Mouse (Mus musculus) forebrain, embryonic 13.5 days (tissue): Measurements from ENCODE around the gene Pth1r. TPM values are rescaled to one million over a fixed set of nuclear protein-coding genes. Genes with fewer than 3 reads are reported as not detected.
"Not testable (repeated sequence)": the region's sequence is repeated elsewhere in the genome, so short reads cannot be mapped to it uniquely, and the experiment has no call there.

Experiments used
- ATAC-seq: fragments of 200-750 bp; cut with Nextera tagmentation; 2 replicates; pipeline ENCODE4 v1.8.0; 2017
- H3K27ac ChIP-seq: fragments of 300-500 bp; sonication (generic); 2 replicates; pipeline ENCODE4 v1.5.1; 2015; ENCODE audit warnings: inconsistent platforms, mild to moderate bottlenecking, moderate library complexity
- H3K27me3 ChIP-seq: fragments of 300-500 bp; sonication (generic); 2 replicates; pipeline ENCODE4 v1.6.1; 2015; ENCODE audit warnings: mild to moderate bottlenecking, inconsistent platforms
- H3K36me3 ChIP-seq: fragments of 300-500 bp; sonication (generic); 2 replicates; pipeline ENCODE4 v1.6.1; 2015; ENCODE audit warnings: mild to moderate bottlenecking, inconsistent platforms; ENCODE audit not compliant: poor library complexity, severe bottlenecking
- H3K4me1 ChIP-seq: fragments of 300-500 bp; sonication (generic); 2 replicates; pipeline ENCODE4 v1.6.1; 2015; ENCODE audit warnings: inconsistent platforms
- H3K4me2 ChIP-seq: fragments of 300-500 bp; sonication (generic); 2 replicates; pipeline ENCODE4 v1.6.1; 2015; ENCODE audit warnings: inconsistent platforms, mild to moderate bottlenecking, moderate library complexity
- H3K4me3 ChIP-seq: fragments of 300-500 bp; sonication (generic); 2 replicates; pipeline ENCODE4 v1.5.1; 2015; ENCODE audit warnings: mild to moderate bottlenecking, inconsistent platforms
- H3K9ac ChIP-seq: fragments of 300-500 bp; sonication (generic); 2 replicates; pipeline ENCODE4 v1.6.1; 2015; ENCODE audit warnings: mild to moderate bottlenecking, inconsistent platforms
- H3K9me3 ChIP-seq: fragments of 300-500 bp; sonication (generic); replicated peaks from 2 replicates; pipeline ENCODE4 v1.6.1; 2016; ENCODE audit warnings: inconsistent platforms
- WGBS: fragments of 180-500 bp; shearing (Covaris S2); methylation state at CpG from one replicate; pipeline ENCODE4 v1.1.7; 2015; 5-methylcytosine and 5-hydroxymethylcytosine counted together
- polyA plus RNA-seq: library from polyadenylated mRNA; unstranded; fragments of >200 nt; fragmentation: Nextera tagmentation; extraction: Ambion mirVana; gene quantifications from 2 replicates; pipeline ENCODE4 v1.2.1, GENCODE M21; 2015

Pth1r gene
- polyA plus RNA-seq, 1 experiment from 2014 or later, result 5.9 TPM

GRCm38 (mm10) chr9:110687061-110687460 lies 59.9 kb downstream of the Pth1r start:
- peaks cover 49% of the 10 kb centered on the region for H3K4me1 ChIP-seq
- H3K9me3 ChIP-seq, result no peaks in the 10 kb centered on the region
- no peak overlapping the region for H3K4me2 ChIP-seq
- no peak overlapping the region for H3K4me3 ChIP-seq
- ATAC-seq, result no peak
- H3K36me3 ChIP-seq, result no peaks in the 10 kb centered on the region
- no peaks in the 10 kb centered on the region for H3K27me3 ChIP-seq
- 70% methylated on average over 5 of the region's 5 CpGs for WGBS
- no peak overlapping the region for H3K9ac ChIP-seq
- no peak overlapping the region for H3K27ac ChIP-seq

- no peak overlapping the region for H3K9ac ChIP-seq
- no peak for ATAC-seq
- no peaks in the 10 kb centered on the region for H3K9me3 ChIP-seq
- H3K27ac ChIP-seq, result no peak overlapping the region
- 71% methylated on average over 3 of the region's 3 CpGs for WGBS
- no peaks in the 10 kb centered on the region for H3K27me3 ChIP-seq
- H3K4me1 ChIP-seq, result peaks cover 55% of the 10 kb centered on the region
- no peak overlapping the region for H3K4me2 ChIP-seq
- no peak overlapping the region for H3K4me3 ChIP-seq
- no peaks in the 10 kb centered on the region for H3K36me3 ChIP-seq
Measured at GRCm38 (mm10) chr9:110686472-110686871, 60.5 kb downstream of the Pth1r start.

- Histone ChIP-seq H3K4me3 (no peak overlapping the region), H3K27me3 (no peaks in the 10 kb centered on the region), H3K4me2 (no peak overlapping the region), H3K36me3 (no peaks in the 10 kb centered on the region), H3K27ac (peak overlapping the region; percentile 90), H3K9ac (no peak overlapping the region), H3K9me3 (no peaks in the 10 kb centered on the region), H3K4me1 (peaks cover 60% of the 10 kb centered on the region)
- 86% methylated on average over 5 of the region's 5 CpGs for WGBS
- ATAC-seq, result no peak
Measured at GRCm38 (mm10) chr9:110685591-110685990, 61.4 kb downstream of the Pth1r start.

GRCm38 (mm10) chr9:110685187-110685586 lies 61.8 kb downstream of the Pth1r start:
- Histone ChIP-seq H3K9ac (no peak overlapping the region), H3K9me3 (no peaks in the 10 kb centered on the region), H3K36me3 (0 out of 2 replicates have a peak, but pooled peaks cover under 1% of the 10 kb centered on the region), H3K27ac (peak overlapping the region; percentile 90), H3K27me3 (no peaks in the 10 kb centered on the region), H3K4me3 (no peak overlapping the region), H3K4me2 (no peak overlapping the region), H3K4me1 (peaks cover 60% of the 10 kb centered on the region)
- no peak for ATAC-seq
- 79% methylated on average over 8 of the region's 8 CpGs for whole genome bisulfite sequencing

- peak overlapping the region; percentile 90 for H3K27ac ChIP-seq
- peaks cover 56% of the 10 kb centered on the region for H3K4me1 ChIP-seq
- no peaks in the 10 kb centered on the region for H3K27me3 ChIP-seq
- 0 out of 2 replicates have a peak overlapping the region, but pooled peaks have one; percentile 9 for H3K9ac ChIP-seq
- 43% methylated on average over 6 of the region's 6 CpGs for WGBS
- H3K36me3 ChIP-seq, result 0 out of 2 replicates have a peak, but pooled peaks cover 6% of the 10 kb centered on the region
- H3K4me3 ChIP-seq, result no peak overlapping the region
- ATAC-seq, result peak; percentile 44
- H3K4me2 ChIP-seq, result 0 out of 2 replicates have a peak overlapping the region, but pooled peaks have one; percentile 13
- H3K9me3 ChIP-seq, result no peaks in the 10 kb centered on the region
Measured at GRCm38 (mm10) chr9:110684100-110684831, 62.7 kb downstream of the Pth1r start.

- peak overlapping the region; percentile 21; the same call in 1 of the 2 replicates for H3K9ac ChIP-seq
- WGBS, result 53% methylated on average over 4 of the region's 4 CpGs
- ATAC-seq, result peak; percentile 5; the same call in 1 of the 2 replicates
- H3K4me2 ChIP-seq, result no peak overlapping the region
- no peak overlapping the region for H3K4me3 ChIP-seq
- H3K9me3 ChIP-seq, result no peaks in the 10 kb centered on the region
- H3K27me3 ChIP-seq, result no peaks in the 10 kb centered on the region
- H3K36me3 ChIP-seq, result 0 out of 2 replicates have a peak, but pooled peaks cover 6% of the 10 kb centered on the region
- peak overlapping the region; percentile 90 for H3K27ac ChIP-seq
- H3K4me1 ChIP-seq, result peaks cover 54% of the 10 kb centered on the region
Measured at GRCm38 (mm10) chr9:110683574-110684099, 63.3 kb downstream of the Pth1r start.

GRCm38 (mm10) chr9:110682697-110683096 lies 64.2 kb downstream of the Pth1r start:
- H3K27me3 ChIP-seq, H3K9me3 ChIP-seq, H3K4me3 ChIP-seq, H3K9ac ChIP-seq, H3K27ac ChIP-seq, H3K4me2 ChIP-seq, H3K36me3 ChIP-seq, ATAC-seq: not testable (repeated sequence)
- H3K4me1 ChIP-seq, result peaks cover 54% of the 10 kb centered on the region
- 91% methylated on average over 3 of the region's 3 CpGs for WGBS

GRCm38 (mm10) chr9:110682255-110682654 lies 64.7 kb downstream of the Pth1r start:
- peak overlapping the region; percentile 86 for H3K27ac ChIP-seq
- H3K9ac ChIP-seq, result no peak overlapping the region
- no peaks in the 10 kb centered on the region for H3K9me3 ChIP-seq
- no peak overlapping the region; the same call in 1 of the 2 replicates for H3K4me2 ChIP-seq
- WGBS, result 57% methylated on average over 5 of the region's 5 CpGs
- 0 out of 2 replicates have a peak, but pooled peaks cover 6% of the 10 kb centered on the region for H3K36me3 ChIP-seq
- H3K4me1 ChIP-seq, result peaks cover 54% of the 10 kb centered on the region
- ATAC-seq, result no peak
- no peaks in the 10 kb centered on the region for H3K27me3 ChIP-seq
- no peak overlapping the region for H3K4me3 ChIP-seq

GRCm38 (mm10) chr9:110681817-110682216 lies 65.1 kb downstream of the Pth1r start:
- H3K27me3 ChIP-seq, result no peaks in the 10 kb centered on the region
- H3K4me2 ChIP-seq, result no peak overlapping the region; the same call in 1 of the 2 replicates

GRCm38 (mm10) chr9:110680736-110681507 lies 66.0 kb downstream of the Pth1r start:
- H3K27me3 ChIP-seq, result no peaks in the 10 kb centered on the region
- no peaks in the 10 kb centered on the region for H3K9me3 ChIP-seq
- no peak overlapping the region for H3K4me2 ChIP-seq
- H3K27ac ChIP-seq, result peak overlapping the region; percentile 86
- ATAC-seq, result no peak
- H3K9ac ChIP-seq, result no peak overlapping the region
- WGBS, result 86% methylated on average over 7 of the region's 7 CpGs
- 0 out of 2 replicates have a peak, but pooled peaks cover 6% of the 10 kb centered on the region for H3K36me3 ChIP-seq
- H3K4me3 ChIP-seq, result no peak overlapping the region
- H3K4me1 ChIP-seq, result peaks cover 47% of the 10 kb centered on the region

More at GRCm38 (mm10) chr9:110681817-110682216, 65.1 kb downstream of the Pth1r start:
- WGBS, result 37% methylated on average over 9 of the region's 9 CpGs
- Histone ChIP-seq H3K9me3 (no peaks in the 10 kb centered on the region), H3K9ac (no peak overlapping the region), H3K36me3 (0 out of 2 replicates have a peak, but pooled peaks cover 6% of the 10 kb centered on the region), H3K4me3 (no peak overlapping the region), H3K4me1 (peaks cover 51% of the 10 kb centered on the region), H3K27ac (peak overlapping the region; percentile 86)
- ATAC-seq, result peak; percentile 86

- Histone ChIP-seq H3K27ac (no peak overlapping the region), H3K27me3 (no peaks in the 10 kb centered on the region), H3K4me1 (peaks cover 27% of the 10 kb centered on the region), H3K9me3 (no peaks in the 10 kb centered on the region), H3K36me3 (0 out of 2 replicates have a peak, but pooled peaks cover 6% of the 10 kb centered on the region), H3K4me2 (no peak overlapping the region), H3K4me3 (no peak overlapping the region), H3K9ac (no peak overlapping the region)
- no peak for ATAC-seq
- 61% methylated on average over 5 of the region's 5 CpGs for WGBS
Measured at GRCm38 (mm10) chr9:110678886-110679285, 68.1 kb downstream of the Pth1r start.

GRCm38 (mm10) chr9:110676492-110676911 lies 70.4 kb downstream of the Pth1r start:
- H3K36me3 ChIP-seq, result 0 out of 2 replicates have a peak, but pooled peaks cover 6% of the 10 kb centered on the region

More at GRCm38 (mm10) chr9:110676492-110676911, 70.4 kb downstream of the Pth1r start:
- Histone ChIP-seq H3K4me2 (no peak overlapping the region), H3K4me1 (peaks cover 22% of the 10 kb centered on the region), H3K9ac (no peak overlapping the region), H3K27ac (no peak overlapping the region), H3K9me3 (no peaks in the 10 kb centered on the region), H3K27me3 (no peaks in the 10 kb centered on the region), H3K4me3 (no peak overlapping the region)
- no peak for ATAC-seq
- WGBS, result 93% methylated on average over 8 of the region's 8 CpGs
